Mouse (Mus musculus) lung, adult 2 months (tissue): ENCODE data around the gene Gng10. TPM values are rescaled to one million over a fixed set of nuclear protein-coding genes. Genes with fewer than 3 reads are reported as not detected.

Source experiments
- DNase-seq: peaks from one replicate; pipeline ENCODE4 v3.0.0; 2022
- H3K4me1 ChIP-seq: fragments of 200-500 bp; 2 replicates; pipeline ENCODE4 v1.6.1; 2011; ENCODE audit warnings: low read length; ENCODE audit not compliant: control insufficient read depth, insufficient read depth
- H3K4me3 ChIP-seq: fragments of 200-500 bp; replicated peaks from 2 replicates; pipeline ENCODE3; 2011; ENCODE audit warnings: low read depth, mild to moderate bottlenecking, control low read depth, low read length; ENCODE audit errors: extremely low read depth
- CTCF ChIP-seq: fragments of 200-500 bp; IDR thresholded peaks from 2 replicates; pipeline ENCODE4 v1.5.1; 2011; ENCODE audit warnings: mild to moderate bottlenecking, low read length, control low read depth; ENCODE audit not compliant: insufficient read depth
- POLR2A ChIP-seq: fragments of 200-500 bp; IDR thresholded peaks from 2 replicates; pipeline ENCODE4 v1.6.1; 2011; ENCODE audit warnings: low read depth, mild to moderate bottlenecking, control low read depth, low read length, borderline replicate concordance; ENCODE audit errors: extremely low read depth
- WGBS: fragments of 180-500 bp; shearing (Covaris S2); methylation state at CpG from one replicate; pipeline ENCODE4 v1.1.7; 2018; 5-methylcytosine and 5-hydroxymethylcytosine counted together
- polyA plus RNA-seq: library from polyadenylated mRNA; depleted of rRNA; stranded (reverse); fragments of >200 nt; gene quantifications from 2 replicates; pipeline ENCODE4 v1.2.3, GENCODE M21; 2012; rRNA removed

Gene Gng10
- polyA plus RNA-seq, 1 experiment: 16.9 TPM

DNA sequence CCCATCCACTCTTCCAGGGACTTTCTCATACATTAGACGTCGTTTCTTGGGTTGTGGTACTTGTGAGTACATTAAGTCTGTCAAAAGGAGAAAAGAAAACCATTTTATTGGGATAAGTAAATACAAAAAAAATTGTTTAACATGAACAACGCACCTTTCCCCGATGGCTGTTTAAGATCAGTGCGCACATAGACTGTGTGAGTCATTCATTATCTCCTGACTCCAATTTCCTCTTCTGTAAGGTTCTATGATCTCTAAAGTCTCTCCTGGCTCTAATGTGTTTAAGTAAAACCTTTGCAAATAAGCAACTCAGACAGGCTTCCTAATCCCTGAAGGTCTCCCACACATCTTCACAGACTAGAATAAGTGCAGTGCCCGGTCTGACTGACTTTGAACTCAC, 9.0 kb downstream of the Gng10 start:
- Histone ChIP-seq H3K4me3 (no peak overlapping the region), H3K4me1 (no peaks in the 10 kb centered on the region)
- WGBS: 73% methylated on average over 6 of the region's 6 CpGs
- no peak for DNase-seq
- TF ChIP-seq POLR2A (no peak), CTCF (no peak)

GRCm38 (mm10) chr4:59047222-59047621, 12.3 kb downstream of the Gng10 start:
- WGBS: 42% methylated on average over 3 of the region's 3 CpGs
- Histone ChIP-seq H3K4me1 (no peaks in the 10 kb centered on the region), H3K4me3 (no peak overlapping the region)
- TF ChIP-seq CTCF (no peak), POLR2A (no peak)
- DNase-seq: no peak

DNA sequence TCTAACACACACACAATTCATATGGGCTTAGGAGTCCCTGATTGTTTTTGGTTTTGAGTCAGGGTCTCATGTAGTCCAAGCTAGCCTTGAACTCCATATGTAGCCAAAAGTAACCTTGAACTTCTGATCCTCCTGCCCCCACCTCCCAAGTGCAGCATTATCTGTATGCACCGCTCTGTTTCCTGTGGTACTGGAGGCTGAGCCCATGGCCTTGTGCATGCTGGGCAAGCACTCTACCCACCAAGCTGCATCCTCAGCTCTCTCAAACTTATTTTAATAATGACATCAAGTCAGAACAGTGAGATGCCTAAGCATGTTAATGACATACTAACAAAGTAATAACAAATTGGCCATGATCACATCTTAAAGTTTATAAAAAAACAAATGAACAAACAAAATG, 16.2 kb downstream of the Gng10 start:
- H3K4me3 ChIP-seq: no peak overlapping the region
- TF ChIP-seq CTCF (no peak), POLR2A (no peak)
- DNase-seq: no peak
- no peaks in the 10 kb centered on the region for H3K4me1 ChIP-seq
- 96% methylated on average over 1 of the region's 1 CpGs for WGBS

GRCm38 (mm10) chr4:59057929-59058328, 23.0 kb downstream of the Gng10 start:
- Histone ChIP-seq H3K4me3 (no peak overlapping the region), H3K4me1 (no peaks in the 10 kb centered on the region)
- TF ChIP-seq POLR2A: no peak
- no peak for TF ChIP-seq CTCF
- no peak for DNase-seq
- WGBS: 78% methylated on average over 3 of the region's 3 CpGs

DNA sequence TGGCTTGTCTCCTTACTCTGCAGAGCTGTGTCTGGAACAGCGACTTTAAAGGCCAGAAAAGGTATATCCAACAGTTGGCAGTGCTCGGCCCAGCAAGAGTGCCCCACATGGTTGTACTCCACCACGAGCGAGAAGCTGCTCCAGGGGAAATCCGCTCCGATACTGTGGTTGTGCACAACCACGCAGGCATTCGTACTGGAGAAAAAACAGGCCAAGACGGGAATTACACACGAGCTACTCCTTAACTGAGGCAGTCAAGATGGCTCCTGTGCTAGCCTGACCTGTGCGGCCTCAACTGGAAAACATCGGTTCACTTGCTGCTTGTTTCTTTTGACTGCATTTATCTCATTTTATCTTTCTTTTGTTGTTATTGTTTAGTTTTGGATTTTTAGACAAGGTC, 27.6 kb downstream of the Gng10 start:
- H3K4me1 ChIP-seq: no peaks in the 10 kb centered on the region
- TF ChIP-seq CTCF: no peak
- whole genome bisulfite sequencing: 74% methylated on average over 12 of the region's 12 CpGs
- DNase-seq: no peak
- H3K4me3 ChIP-seq: no peak overlapping the region

DNA sequence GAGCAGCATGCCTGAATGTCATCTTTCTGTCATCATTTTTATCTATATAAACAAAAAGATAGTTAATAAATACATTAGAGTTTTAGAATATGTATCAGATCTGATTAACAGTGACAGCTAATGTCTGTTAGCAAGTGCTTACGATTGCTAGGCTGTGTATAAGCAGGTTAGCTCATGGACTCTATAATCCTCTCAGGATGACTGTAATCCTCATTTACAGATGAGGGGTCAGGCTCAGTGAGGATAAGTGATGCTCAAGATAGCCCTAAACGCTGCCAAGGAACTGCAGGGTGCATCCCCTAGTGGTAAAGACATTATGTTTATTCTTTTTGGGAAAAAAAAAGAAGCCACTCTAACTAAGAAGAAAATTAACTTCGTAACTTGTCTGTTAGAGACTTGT, 34.4 kb downstream of the Gng10 start:
- Histone ChIP-seq H3K4me1 (no peaks in the 10 kb centered on the region), H3K4me3 (no peak overlapping the region)
- TF ChIP-seq POLR2A (no peak), CTCF (no peak)
- DNase-seq: no peak
- WGBS: 45% methylated on average over 3 of the region's 3 CpGs

GRCm38 (mm10) chr4:59083430-59083829, 48.5 kb downstream of the Gng10 start:
- TF ChIP-seq POLR2A: no peak
- no peak overlapping the region for H3K4me3 ChIP-seq
- WGBS: 76% methylated on average over 2 of the region's 2 CpGs
- no peak for DNase-seq
- no peaks in the 10 kb centered on the region for H3K4me1 ChIP-seq

DNA sequence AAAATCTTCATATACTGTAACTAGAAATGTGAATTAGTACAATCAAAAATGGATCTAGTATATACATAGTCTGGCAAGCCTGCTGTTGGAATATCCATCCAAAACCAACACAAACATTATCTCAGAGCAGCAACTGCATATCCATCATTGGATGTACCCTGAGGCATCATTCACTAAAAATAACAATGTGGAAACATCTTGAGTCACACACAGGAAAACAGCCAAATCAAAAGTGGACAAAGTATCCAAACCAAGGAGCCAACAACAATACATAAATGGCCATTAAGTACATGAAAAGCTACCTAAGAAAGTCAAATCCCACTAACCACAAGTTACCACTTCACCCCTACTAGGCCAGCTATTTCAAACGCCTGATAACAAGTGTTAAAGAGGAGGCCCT, 54.5 kb downstream of the Gng10 start:
- 50% methylated on average over 1 of the region's 1 CpGs for WGBS
- H3K4me3 ChIP-seq: no peak overlapping the region
- no peaks in the 10 kb centered on the region for H3K4me1 ChIP-seq
- DNase-seq: no peak
- TF ChIP-seq CTCF (no peak), POLR2A (no peak)

Other genes starting within 250 kb of the Gng10 start
- gene Olfr267, start 247.4 kb upstream of the Gng10 start, polyA plus RNA-seq: not detected in 2 replicates
- gene Ecpas, start 122.3 kb upstream of the Gng10 start, polyA plus RNA-seq: 14.4 and 20.9 TPM in 2 replicates
- gene Zkscan16, start 91.5 kb upstream of the Gng10 start, polyA plus RNA-seq: not detected in 2 replicates
- 6.7 and 23.7 TPM in 2 replicates for gene Ptgr1, start 48.0 kb upstream of the Gng10 start, polyA plus RNA-seq
- 3.6 and 4.7 TPM in 2 replicates for gene Dnajc25, start 40.0 kb upstream of the Gng10 start, polyA plus RNA-seq
- gene Gm20503, start 31.9 kb upstream of the Gng10 start, polyA plus RNA-seq: 1.7 TPM in 1 of 2 replicates, not detected in the other
- gene AI481877, start 103.9 kb downstream of the Gng10 start, polyA plus RNA-seq: 0.07 TPM in 1 of 2 replicates, not detected in the other
- gene Ugcg, start 154.2 kb downstream of the Gng10 start, polyA plus RNA-seq: 28.7 and 42.2 TPM in 2 replicates